Mouse (Mus musculus) CH12.LX (cell line): ENCODE measurements around the gene Hic2.

Experiments
- CTCF ChIP-seq, 2 experiments: IDR thresholded peaks in 1 of 2; conservative IDR thresholded peaks in 1 of 2; 2 replicates each; pipeline ENCODE4 v1.5.1; 2011 to 2012; ENCODE audit warnings: low read depth in 2 of 2, low read length in 2 of 2, improper control_type of control experiment in 1 of 2, inconsistent platforms in 1 of 2, mild to moderate bottlenecking in 1 of 2, moderate library complexity in 1 of 2
- EP300 ChIP-seq: IDR thresholded peaks from 2 replicates; pipeline ENCODE4 v1.6.1; 2011; ENCODE audit warnings: low read length, improper control_type of control experiment
- ETS1 ChIP-seq: conservative IDR thresholded peaks from 2 replicates; pipeline ENCODE4 v1.6.1; 2012; ENCODE audit warnings: low read depth, mild to moderate bottlenecking, inconsistent platforms, low read length, improper control_type of control experiment, moderate library complexity

GRCm38 (mm10) chr16:17244996-17245395, 11.6 kb downstream of the Hic2 start:
- TF ChIP-seq ETS1 (no peak), CTCF (conservative IDR thresholded peaks at IDR 0.05 in 1 of 2, IDR thresholded peaks at IDR 0.05 in 1 of 2; ENCODE audit: low read depth in 2 of 2, low read length in 2 of 2) (no peak), EP300 (no peak)
